Mouse (Mus musculus) spleen, postnatal 10 days (tissue): Measurements from ENCODE around the gene Gstm1.

Experiments
- DNase-seq, 2 experiments: peaks; one replicate each; pipeline ENCODE4 v3.0.0; 2021 to 2022; ENCODE audit warnings: low spot score in 2 of 2

Gene Gstm1

DNA sequence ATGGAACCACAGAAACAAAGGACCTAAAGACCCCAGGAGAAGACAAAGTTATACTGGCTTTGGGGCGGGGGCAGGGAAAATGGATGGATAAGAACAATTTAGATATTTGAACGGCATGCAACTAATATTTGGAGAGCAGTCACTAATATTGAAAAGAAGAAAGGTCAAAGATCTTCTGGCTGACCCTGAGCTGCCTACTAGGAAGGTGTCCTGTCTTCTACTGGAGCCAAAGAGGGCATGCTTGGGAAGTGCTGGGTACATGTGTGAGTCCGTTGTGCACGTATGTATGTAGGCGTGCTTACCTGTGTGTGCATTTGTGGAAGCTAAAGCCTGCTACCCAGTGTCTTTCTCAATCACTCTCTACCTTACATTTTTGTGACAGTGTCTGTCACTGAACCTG lies 51.1 kb downstream of the Gstm1 start:
- DNase-seq, result no peak

GRCm38 (mm10) chr3:107965592-107965991 lies 52.2 kb downstream of the Gstm1 start:
- no peak for DNase-seq

DNA sequence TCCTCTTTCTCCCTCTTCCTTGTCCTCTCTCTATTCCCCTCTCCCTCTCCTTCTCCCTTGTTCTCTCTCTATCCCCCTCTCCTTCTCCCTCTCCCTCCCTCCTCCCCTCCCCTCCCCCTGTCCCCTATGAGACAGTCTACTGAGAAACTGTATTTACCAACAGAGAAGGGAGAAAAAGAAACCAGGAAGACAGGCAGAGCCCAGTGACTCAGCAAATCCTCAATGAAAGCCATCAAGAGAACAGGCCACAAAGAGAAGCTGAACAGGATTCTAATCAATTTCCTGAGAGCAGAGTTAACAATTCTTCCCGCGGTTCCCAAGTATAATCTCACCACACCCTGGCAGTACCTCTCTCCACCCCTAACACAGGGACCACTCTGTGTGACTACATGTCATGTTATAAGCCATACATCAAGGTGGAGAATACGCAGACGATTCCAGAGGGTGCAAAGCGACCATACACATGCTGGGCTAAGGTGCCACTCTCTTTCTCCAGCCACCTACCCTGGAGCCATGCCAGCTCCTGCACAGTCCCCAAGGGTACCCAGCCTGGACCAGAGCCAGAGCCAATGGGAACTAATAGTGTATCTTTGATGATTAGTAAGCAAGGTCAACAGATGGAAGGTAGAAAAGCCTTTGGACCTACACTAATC lies 53.0 kb downstream of the Gstm1 start:
- DNase-seq, result no peak

DNA sequence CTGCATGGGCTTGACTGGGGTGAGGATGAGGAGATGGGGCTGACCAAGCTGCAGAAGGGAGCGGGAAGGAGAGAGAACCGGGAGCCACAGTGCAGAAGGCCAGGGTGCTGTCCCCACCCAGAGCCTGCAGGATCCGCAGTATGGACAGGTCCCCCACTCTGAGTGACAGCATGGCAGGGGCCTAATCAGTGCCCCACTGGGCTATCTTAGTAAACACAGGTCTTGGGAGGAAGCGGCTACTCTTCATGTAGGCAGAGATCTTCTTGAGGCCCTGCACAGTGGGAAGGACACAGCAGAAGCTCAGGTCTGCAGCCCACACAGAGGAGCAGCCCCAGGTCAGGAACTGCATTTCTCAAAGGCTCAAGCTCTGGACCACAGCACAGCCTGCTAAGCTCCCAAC lies 53.7 kb downstream of the Gstm1 start:
- DNase-seq, result no peak
